Mouse (Mus musculus) spleen, adult 2 months (tissue): Measurements from ENCODE around the gene Ano8. TPM values are rescaled to one million over a fixed set of nuclear protein-coding genes. Genes with fewer than 3 reads are reported as not detected.
"Not testable (repeated sequence)": the region's sequence is repeated elsewhere in the genome, so short reads cannot be mapped to it uniquely, and the experiment has no call there.

ENCODE experiments used
- DNase-seq, 2 experiments: peaks; one replicate each; pipeline versions ENCODE4 v3.0.0 to v3.0.0-alpha.2; 2012 to 2021; ENCODE audit warnings: low spot score in 2 of 2, low read depth in 1 of 2
- H3K27ac ChIP-seq: fragments of 200-500 bp; 2 replicates; pipeline ENCODE4 v1.5.1; 2012; ENCODE audit warnings: low read length, inconsistent platforms; ENCODE audit not compliant: insufficient read depth
- H3K27me3 ChIP-seq: fragments of 200-500 bp; 2 replicates; pipeline ENCODE4 v1.6.1; 2012; ENCODE audit warnings: mild to moderate bottlenecking, moderate library complexity, low read length, inconsistent platforms; ENCODE audit not compliant: control insufficient read depth, insufficient read depth
- H3K36me3 ChIP-seq: fragments of 200-500 bp; 2 replicates; pipeline ENCODE4 v1.6.1; 2012; ENCODE audit warnings: mild to moderate bottlenecking, low read length, inconsistent platforms; ENCODE audit not compliant: control insufficient read depth, insufficient read depth
- H3K4me1 ChIP-seq: fragments of 200-500 bp; 2 replicates; pipeline ENCODE4 v1.6.1; 2011; ENCODE audit warnings: inconsistent platforms; ENCODE audit not compliant: control insufficient read depth, insufficient read depth, insufficient read length
- H3K4me3 ChIP-seq: fragments of 200-500 bp; 2 replicates; pipeline ENCODE4 v1.5.1; 2011; ENCODE audit warnings: mild to moderate bottlenecking, inconsistent platforms; ENCODE audit not compliant: insufficient read depth, insufficient read length; ENCODE audit errors: extremely low read depth
- CTCF ChIP-seq: fragments of 200-500 bp; IDR thresholded peaks from 2 replicates; pipeline ENCODE4 v1.5.1; 2011; ENCODE audit warnings: mild to moderate bottlenecking, inconsistent platforms; ENCODE audit not compliant: insufficient read depth, insufficient read length, insufficient replicate concordance; ENCODE audit errors: extremely low read depth
- POLR2A ChIP-seq: fragments of 200-500 bp; IDR thresholded peaks from 2 replicates; pipeline ENCODE4 v1.6.1; 2011; ENCODE audit warnings: low read depth, low read length, inconsistent platforms
- WGBS: fragments of 180-500 bp; shearing (Covaris S2); methylation state at CpG from one replicate; pipeline ENCODE4 v1.1.7; 2018; 5-methylcytosine and 5-hydroxymethylcytosine counted together
- polyA plus RNA-seq: library from polyadenylated mRNA; depleted of rRNA; stranded (reverse); fragments of >200 nt; gene quantifications from 2 replicates; pipeline ENCODE4 v1.2.3, GENCODE M21; 2012; rRNA removed

Gene Ano8
- polyA plus RNA-seq, 1 experiment, result 15.1 TPM

DNA sequence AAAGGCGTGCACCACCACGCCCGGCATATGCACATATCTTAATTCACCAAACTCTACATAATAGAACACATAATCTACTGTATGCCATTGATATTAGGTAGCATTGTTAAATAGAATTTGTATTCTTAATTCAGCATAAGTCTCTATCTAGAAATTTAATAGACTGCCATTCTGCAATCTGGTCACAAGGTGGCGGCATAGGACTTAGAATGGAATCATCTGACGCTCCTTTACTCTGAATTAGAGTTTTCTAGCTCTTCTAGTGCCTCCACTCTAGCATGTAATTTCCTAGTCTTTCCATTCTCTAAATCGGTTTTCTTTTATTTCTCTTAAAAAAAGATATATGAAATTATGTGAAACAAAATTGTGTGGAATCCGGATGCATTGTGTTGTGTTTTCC lies 44.4 kb downstream of the Ano8 start:
- no peak overlapping the region for H3K4me3 ChIP-seq
- WGBS, result under 1% methylated on average over 7 of the region's 7 CpGs
- no peaks in the 10 kb centered on the region for H3K27me3 ChIP-seq
- H3K4me1 ChIP-seq, result no peaks in the 10 kb centered on the region
- TF ChIP-seq CTCF (peak; percentile 17; the same call in 1 of the 2 replicates), POLR2A (no peak)
- peak; percentile 30 to 55 for DNase-seq
- no peak overlapping the region for H3K27ac ChIP-seq
- no peaks in the 10 kb centered on the region for H3K36me3 ChIP-seq

GRCm38 (mm10) chr8:71437041-71437440 lies 48.7 kb downstream of the Ano8 start:
- no peaks in the 10 kb centered on the region for H3K27me3 ChIP-seq
- no peaks in the 10 kb centered on the region for H3K4me1 ChIP-seq
- 51% methylated on average over 3 of the region's 3 CpGs for WGBS

GRCm38 (mm10) chr8:71432935-71433334 lies 52.8 kb downstream of the Ano8 start:
- not testable (repeated sequence) for H3K4me3 ChIP-seq, DNase-seq, H3K4me1 ChIP-seq, H3K36me3 ChIP-seq, H3K27ac ChIP-seq, H3K27me3 ChIP-seq
- 77% methylated on average over 1 of the region's 1 CpGs for WGBS

More at GRCm38 (mm10) chr8:71437041-71437440, 48.7 kb downstream of the Ano8 start:
- no peaks in the 10 kb centered on the region for H3K36me3 ChIP-seq
- no peak for DNase-seq
- H3K4me3 ChIP-seq, result no peak overlapping the region
- no peak for TF ChIP-seq CTCF
- TF ChIP-seq POLR2A, result no peak
- H3K27ac ChIP-seq, result no peak overlapping the region

Other genes with a start within 250 kb of the Ano8 start
- gene Myo9b, start 213.2 kb downstream of the Ano8 start, polyA plus RNA-seq, result 47.6 and 50.4 TPM in 2 replicates
- 13.3 and 15.9 TPM in 2 replicates for gene Haus8, start 213.0 kb downstream of the Ano8 start, polyA plus RNA-seq
- gene Use1, start 119.1 kb downstream of the Ano8 start, polyA plus RNA-seq, result 104 and 113 TPM in 2 replicates
- gene Ocel1, start 114.7 kb downstream of the Ano8 start, polyA plus RNA-seq, result 16.8 and 20.6 TPM in 2 replicates
- gene Nr2f6, start 104.0 kb downstream of the Ano8 start, polyA plus RNA-seq, result 59.4 and 88.0 TPM in 2 replicates
- 14.7 and 18.4 TPM in 2 replicates for gene Ushbp1, start 90.2 kb downstream of the Ano8 start, polyA plus RNA-seq
- gene Babam1, start 89.1 kb downstream of the Ano8 start, polyA plus RNA-seq, result 104 and 128 TPM in 2 replicates
- gene Ankle1, start 80.0 kb downstream of the Ano8 start, polyA plus RNA-seq, result 15.0 and 19.4 TPM in 2 replicates
- 55.1 and 75.0 TPM in 2 replicates for gene Abhd8, start 22.3 kb downstream of the Ano8 start, polyA plus RNA-seq
- gene Mrpl34, start 21.0 kb downstream of the Ano8 start, polyA plus RNA-seq, result 46.4 and 69.8 TPM in 2 replicates
- gene Dda1, start 16.8 kb downstream of the Ano8 start, polyA plus RNA-seq, result 67.8 and 83.4 TPM in 2 replicates
- 26.3 and 33.3 TPM in 2 replicates for gene Gtpbp3, start 2.1 kb upstream of the Ano8 start, polyA plus RNA-seq
- 383 and 496 TPM in 2 replicates for gene Plvap, start 25.8 kb upstream of the Ano8 start, polyA plus RNA-seq
- gene Ccdc194, start 39.7 kb upstream of the Ano8 start, polyA plus RNA-seq, result 0.08 and 0.11 TPM in 2 replicates
- gene Bst2, start 51.5 kb upstream of the Ano8 start, polyA plus RNA-seq, result 371 and 457 TPM in 2 replicates
- 89.9 and 119 TPM in 2 replicates for gene Mvb12a, start 57.0 kb upstream of the Ano8 start, polyA plus RNA-seq
- 8.5 and 8.9 TPM in 2 replicates for gene Tmem221, start 72.9 kb upstream of the Ano8 start, polyA plus RNA-seq
- not detected in 2 replicates for gene Nxnl1, start 80.6 kb upstream of the Ano8 start, polyA plus RNA-seq
- gene Slc27a1, start 82.9 kb upstream of the Ano8 start, polyA plus RNA-seq, result 38.2 and 47.0 TPM in 2 replicates
- 171 and 224 TPM in 2 replicates for gene Pgls, start 106.2 kb upstream of the Ano8 start, polyA plus RNA-seq
- gene Fam129c, start 111.7 kb upstream of the Ano8 start, polyA plus RNA-seq, result 115 and 173 TPM in 2 replicates
- gene Colgalt1, start 125.0 kb upstream of the Ano8 start, polyA plus RNA-seq, result 159 and 216 TPM in 2 replicates
- gene Unc13a, start 185.8 kb upstream of the Ano8 start, polyA plus RNA-seq, result 0.47 and 0.54 TPM in 2 replicates
- gene Jak3, start 190.3 kb upstream of the Ano8 start, polyA plus RNA-seq, result 62.6 and 81.5 TPM in 2 replicates
- 52.4 and 70.9 TPM in 2 replicates for gene Insl3, start 203.3 kb upstream of the Ano8 start, polyA plus RNA-seq
- gene B3gnt3, start 215.8 kb upstream of the Ano8 start, polyA plus RNA-seq, result 5.2 and 5.6 TPM in 2 replicates
- gene Fcho1, start 239.8 kb upstream of the Ano8 start, polyA plus RNA-seq, result 247 and 301 TPM in 2 replicates